Mouse (Mus musculus): ENCODE measurements at regions not wholly inside any gene's neighbourhood (a gene's known extent, or its start where the extent isn't known, plus 50 kb on each side); places are given as distances from the start of the nearest gene placed in this dataset.

DNA sequence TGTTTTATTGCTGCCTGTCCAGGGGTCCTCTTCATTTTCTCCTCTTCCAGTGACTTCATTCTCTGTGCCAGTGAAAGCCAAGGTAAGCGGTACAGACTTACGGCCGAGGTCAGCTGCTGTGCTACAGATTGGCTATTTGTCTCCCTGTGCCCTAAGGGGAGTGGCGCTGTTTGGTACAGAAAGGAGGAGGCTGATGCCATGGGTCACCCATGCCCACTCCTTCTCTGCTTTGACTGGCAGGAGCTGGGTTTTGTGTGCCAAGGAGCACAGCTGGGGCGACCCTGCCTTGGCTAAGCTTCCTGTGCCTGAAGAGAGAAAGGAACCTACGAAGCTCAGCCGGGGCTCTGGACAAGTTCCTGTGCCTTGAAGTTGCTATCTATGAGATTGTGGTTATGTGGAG is 70.0 kb upstream of the Fggy start:
- DNase-seq (ENCODE audit: low spot score in 2 of 2), result no peak

DNA sequence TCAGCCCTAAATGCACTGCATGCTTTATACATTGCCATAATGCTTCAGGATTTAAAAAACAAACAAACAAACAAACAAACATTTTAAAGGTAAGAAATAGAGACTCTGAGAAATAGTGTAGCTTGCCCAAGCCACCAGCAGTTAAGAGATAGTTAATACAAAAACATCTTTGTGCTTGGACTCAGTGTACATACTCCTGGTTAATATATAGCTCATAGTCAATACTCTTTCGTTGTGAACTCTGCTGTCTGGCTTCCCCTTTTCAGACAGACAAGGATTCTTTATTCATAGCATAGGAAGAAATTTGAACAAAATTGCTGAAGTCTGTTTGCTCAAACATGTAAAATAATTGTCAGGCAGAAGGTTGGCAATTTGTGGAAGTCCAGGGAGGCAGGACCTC is 69.3 kb upstream of the Fggy start:
- no peak for DNase-seq (ENCODE audit: low spot score in 2 of 2)

DNA sequence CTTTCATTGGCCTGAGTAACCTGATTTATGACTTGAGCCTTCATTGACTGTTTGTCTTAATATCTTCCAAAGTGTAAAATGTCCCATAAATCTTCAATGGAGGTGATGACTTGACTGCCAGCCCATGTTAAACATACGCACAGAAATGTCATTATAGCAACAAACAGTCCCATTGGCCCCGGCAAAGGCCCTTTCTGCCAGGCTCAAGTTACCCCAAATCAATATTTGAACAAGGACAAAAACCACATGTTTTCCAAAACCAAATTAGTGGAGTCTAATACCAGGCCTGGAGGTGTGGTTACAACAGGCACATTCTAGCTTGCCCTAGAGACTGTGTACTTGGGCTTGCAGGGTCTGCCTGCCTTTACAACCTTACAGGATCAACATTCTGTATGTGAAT is 68.2 kb upstream of the Fggy start:
- no peak for DNase-seq (ENCODE audit: low spot score in 2 of 2)

- no peak for DNase-seq (ENCODE audit: low spot score in 2 of 2)
Observed at GRCm38 (mm10) chr4:95500265-95500664, 57.0 kb upstream of the Fggy start.

GRCm38 (mm10) chr4:95501164-95501563 is 56.1 kb upstream of the Fggy start:
- DNase-seq (ENCODE audit: low spot score in 2 of 2), result no peak

DNA sequence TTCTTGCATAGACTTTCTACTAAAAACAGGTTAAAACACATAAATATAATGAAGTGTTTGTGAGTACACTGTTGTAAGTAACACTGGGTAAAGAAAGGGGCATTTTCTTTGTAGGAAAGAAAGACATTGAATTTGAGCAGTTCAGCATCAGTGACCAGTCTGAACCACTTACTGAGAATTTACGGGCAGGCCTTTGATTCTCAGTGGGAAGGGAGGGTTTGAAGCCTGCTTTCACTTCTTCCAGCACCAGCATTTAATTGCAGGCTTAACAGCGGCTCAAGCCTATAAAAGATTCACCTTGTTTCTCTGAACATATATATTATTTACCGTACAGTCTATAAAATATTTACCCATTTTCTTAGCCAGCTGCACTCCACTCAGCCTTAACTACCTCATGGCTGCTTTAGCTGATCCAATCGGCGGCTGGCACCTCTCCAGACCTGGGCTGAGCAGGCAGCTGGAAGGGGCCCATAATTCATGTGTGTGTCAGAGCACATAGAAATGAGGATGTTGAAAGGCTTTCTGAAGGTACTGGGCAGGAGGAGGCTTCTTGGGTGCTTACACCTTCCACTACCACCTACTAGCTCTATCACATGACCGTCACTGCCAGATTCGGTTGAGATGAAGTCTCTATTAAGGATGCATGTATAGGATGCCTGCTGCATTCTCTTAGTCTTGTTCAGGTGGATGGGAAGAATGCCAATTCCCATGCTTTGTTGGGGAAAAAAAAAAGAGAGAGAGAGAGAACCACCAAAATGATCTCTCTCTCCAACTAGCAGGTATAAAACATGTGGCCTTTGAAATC is 50.0 kb upstream of the Fggy start:
- no peak for DNase-seq (ENCODE audit: low spot score in 2 of 2)

Measured in frontal cortex, postnatal 14 days (tissue).